Mouse (Mus musculus) testis, postnatal 14 days (tissue): ENCODE results near the gene Abtb2.
A peak's percentile ranks its signal among the peaks of the same experiment; 100 is the strongest.

ENCODE experiments used
- DNase-seq: peaks from one replicate; pipeline ENCODE4 v3.0.0; 2021; ENCODE audit warnings: low spot score

The Abtb2 gene

DNA sequence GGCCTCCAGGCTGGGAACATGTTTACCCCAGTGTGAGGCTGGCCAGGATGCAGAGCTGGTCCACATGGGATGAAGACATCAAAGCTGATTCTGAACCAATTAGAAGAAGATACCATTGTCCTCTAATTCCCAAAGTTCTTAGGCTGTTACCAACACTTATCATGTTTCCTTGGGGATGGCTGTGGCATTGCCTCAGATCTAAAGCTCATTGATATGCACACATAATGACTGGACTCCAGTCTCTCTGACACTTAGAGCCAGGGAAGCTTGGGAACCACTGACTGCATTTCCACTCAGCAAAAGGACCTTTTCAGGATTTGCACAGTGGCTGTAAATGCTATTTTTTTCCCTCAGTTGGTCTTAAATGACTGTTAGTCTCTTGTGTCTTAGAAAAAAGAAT, 52.3 kb downstream of the Abtb2 start:
- no peak for DNase-seq

DNA sequence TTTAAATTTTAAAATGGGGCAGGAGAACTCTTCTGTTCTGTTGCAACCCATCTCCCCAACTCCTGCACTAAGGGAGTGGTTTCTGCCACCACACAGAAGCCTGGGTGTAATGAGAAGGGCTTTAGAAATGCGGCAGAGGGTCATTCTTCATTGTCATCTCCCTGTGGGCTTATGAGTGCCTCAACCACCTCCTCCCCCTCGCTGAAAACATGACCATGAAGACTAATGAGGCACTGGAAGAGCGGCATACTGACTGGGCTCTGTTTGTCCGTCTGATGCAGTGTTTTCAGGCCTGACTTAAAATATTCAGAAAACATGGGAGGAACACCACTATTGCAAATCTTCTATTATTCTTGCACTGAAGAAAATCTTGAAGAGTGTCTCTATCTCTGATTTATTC, 56.8 kb downstream of the Abtb2 start:
- DNase-seq, result no peak

DNA sequence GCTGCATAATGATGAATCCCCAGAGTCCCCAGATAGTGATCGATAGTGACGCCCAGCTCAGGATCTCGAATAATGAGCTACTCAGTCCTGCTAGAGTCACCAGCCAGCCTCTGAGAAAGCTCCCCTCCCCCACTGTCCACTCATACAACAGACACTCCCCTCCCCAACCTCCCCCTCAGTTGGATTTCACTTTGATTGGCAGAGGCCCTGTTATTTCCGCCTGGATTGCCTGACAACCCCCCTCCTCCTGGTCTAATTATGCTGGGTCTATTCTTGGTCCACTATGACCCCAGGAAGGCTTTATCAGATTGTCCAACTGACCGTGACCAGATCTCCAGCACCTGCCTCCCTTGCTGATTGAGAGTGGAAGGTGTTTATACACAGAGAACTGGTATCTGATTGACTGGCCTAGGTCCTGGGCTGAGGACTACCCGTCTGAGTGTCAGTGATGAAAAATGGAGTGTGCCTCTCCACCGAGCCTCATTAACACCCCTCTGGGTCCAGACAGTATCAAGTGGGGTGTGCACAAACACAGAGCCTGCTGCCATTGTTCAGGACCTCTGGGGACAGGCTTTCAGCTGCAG, 59.3 kb downstream of the Abtb2 start:
- no peak for DNase-seq

DNA sequence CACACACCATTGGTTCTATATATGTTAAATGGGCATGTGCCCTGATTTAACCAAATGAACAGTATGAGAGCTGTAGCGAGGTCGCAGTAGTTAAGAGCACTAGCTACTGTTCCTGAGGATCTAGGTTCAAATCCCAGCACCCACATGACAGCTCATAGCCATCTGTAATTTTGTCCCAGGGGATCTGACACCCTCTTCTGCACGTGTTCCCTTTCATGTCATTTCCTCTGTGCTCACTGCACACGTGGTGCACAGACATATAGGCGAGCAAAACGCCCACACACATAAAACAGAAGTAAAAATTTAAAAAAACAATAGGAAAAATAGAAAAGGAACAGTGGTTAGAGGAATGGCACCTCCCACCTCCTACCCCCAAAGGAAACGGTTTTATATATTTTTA, 61.0 kb downstream of the Abtb2 start:
- no peak for DNase-seq

DNA sequence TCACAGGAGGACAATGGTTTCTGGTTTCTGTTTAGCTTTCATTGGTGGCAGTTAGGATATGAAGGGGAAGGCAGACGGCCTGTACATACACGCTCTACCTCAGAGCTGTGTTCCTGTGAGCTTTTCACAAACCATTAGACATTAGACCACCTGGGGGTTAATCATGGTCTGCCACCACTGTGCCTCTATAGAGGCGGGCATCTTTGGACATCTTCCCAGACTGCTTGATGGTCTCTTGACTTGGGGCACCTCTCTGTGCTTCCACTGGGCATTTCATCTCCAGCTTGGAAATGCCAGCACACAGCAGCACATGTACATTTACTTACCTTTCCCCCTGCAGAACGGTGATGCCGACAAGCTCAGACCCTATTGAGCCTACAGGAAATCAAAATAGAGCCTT, 63.8 kb downstream of the Abtb2 start:
- no peak for DNase-seq

DNA sequence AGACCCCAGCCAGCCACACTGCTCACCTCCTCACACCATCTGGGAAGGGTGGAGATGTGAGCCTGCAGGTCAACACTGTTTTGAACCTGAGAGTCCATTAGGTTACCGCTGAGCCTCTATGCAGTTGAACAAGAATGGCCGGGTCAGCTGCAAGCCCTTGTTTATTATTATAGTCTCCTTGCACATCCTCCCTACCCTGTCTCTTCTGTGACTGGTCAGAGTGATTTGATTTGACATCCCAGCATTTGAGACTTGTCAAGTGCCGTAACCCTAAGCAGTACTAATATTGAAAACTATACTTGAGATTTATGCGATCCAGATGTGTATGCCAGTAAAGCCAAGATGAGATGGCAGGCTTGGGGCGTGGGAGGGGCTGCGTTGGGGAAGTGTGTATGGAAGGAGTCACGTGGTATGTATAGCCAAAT, 65.2 kb downstream of the Abtb2 start:
- DNase-seq, result no peak

DNA sequence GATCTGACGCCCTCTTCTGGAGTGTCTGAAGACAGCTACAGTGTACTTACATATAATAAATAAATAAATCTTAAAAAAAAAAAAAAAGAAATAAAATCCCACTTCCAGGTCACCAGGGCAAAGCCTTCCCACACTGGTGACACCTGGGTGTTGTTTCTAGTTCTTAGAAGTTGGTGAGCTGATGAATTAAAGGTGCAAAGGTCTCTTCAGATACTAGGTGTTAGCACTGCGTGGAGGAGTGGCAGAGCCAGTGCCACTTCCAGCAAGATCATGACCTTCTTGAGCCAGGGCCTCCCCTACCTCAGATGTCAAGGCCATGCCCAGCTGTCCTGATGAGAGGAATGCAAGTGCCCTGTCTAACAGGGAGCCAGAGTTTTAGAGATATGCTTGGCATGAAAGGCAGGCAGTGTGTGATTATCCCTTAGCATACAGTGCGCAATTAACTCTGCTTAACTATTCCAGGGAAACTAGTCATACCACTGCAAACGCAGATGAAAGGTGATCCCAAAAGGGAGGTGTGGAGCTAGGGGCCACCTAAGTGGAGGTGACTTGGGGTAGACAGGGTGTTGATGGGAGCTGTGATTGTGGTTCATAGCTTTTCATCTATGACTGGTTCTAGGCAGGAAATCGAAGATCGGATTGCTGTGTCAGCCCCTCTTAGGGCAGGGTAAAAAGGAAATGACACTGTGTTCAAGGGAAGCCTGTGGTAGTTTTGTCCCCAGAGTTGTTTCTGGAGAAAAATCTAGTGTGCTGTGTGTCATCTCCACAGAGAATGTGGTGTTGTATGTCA, 66.2 kb downstream of the Abtb2 start:
- DNase-seq, result no peak

DNA sequence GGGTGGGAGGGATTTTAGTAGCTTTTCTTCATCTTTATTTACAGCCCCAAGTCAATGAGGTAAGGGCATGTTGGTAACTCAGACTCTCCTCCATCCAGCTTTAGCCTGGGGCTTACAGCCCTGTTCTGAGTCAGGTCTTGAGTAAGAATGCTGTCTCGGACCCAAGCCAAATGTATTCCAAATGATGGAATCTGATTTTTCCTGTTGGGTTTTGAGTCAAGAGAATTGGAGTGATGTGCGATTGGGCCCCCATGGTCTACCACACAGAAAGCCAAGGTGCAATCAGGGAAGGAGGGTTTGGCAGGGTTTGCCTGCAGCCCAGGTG, 66.8 kb downstream of the Abtb2 start:
- DNase-seq, result no peak

DNA sequence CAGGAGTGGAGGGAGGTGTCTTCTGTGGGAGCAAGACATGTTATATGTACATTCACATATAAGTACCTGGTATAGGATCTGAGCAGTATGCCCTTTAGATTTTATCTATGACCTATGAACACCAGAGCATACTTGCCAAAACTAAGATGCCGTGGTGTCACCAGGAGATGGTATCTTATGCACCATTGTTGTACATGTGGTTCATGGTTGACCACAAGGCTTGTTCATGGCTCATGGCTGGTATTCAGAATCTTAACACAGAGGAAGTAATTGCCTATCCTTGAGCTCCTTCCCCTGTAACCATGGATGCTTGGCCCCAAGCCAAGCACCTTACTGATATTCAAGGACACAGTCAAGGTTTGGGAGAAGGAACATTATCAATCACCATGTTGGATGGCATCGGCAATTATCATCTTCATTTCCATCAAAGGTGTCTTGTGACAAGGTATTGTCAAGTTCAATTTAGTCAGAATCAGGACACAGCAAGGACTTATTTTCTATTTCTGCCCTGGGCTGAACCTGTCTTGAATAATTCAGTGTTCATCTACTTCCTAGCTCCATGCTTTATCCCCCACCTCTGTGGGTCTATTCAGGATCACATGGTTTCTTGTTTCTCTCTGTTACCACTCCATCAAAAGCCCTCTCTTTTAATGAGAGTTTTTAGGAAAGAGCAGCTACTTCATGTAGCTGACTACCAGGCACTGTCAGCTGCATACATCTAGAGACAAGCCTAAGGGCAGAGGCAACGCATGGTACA, 69.8 kb downstream of the Abtb2 start:
- DNase-seq, result no peak

DNA sequence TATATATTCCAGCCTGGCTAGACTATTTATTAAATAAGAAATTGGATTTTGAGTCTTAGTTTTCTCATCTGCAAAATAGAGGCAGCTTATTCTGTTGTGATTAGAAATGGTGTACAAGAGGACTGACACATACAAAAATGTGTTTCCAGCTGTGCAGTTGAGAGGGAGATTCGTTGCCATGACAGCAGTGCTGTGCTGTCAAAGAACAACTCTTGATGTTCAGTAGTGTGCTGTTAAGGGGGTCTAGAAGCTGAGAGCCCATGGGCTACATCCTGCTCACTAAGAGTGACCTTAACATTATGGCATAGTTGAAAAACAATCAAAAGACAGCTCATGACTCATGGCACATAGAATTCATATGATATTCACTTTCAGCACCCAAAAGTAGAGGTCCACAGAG, 71.3 kb downstream of the Abtb2 start:
- no peak for DNase-seq

DNA sequence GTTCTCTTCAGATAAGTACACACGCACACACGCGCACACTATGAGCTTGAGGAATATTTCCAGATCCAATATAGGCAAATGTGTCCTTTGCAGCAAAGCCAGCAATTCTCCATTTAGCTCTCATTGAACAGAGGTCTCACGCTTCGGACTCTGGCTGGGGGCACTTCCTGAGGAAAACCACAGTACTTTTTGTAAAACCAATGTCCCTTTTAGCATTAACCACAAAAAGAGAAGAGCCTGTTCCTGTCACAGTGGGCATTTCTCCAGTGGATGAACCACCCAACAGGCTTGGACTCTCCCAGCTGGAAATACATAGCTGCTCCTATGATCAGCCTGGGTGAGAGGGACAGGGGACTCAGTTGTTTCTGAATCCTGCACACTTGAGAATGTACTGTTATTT, 71.8 kb downstream of the Abtb2 start:
- DNase-seq, result no peak

DNA sequence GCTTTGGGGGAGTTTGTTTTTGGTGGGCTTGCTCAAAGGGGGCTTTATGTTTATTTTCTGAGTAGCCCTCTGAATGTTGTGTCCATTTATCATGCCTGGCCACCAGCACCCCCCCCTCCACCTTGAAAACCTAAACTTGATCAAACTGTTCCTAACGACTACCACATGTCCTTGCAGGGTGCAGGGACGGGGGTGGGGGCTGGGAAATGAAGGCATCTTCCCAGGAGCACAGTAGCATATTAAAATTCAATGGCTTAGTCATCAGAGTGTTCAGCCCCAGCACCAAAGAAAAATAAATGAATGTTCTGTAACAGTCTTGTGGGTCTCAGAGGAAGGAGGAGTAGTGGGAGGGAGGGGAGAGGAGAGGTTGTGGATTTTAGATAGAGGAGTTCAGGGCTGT, 73.6 kb downstream of the Abtb2 start:
- peak; percentile 62 for DNase-seq

DNA sequence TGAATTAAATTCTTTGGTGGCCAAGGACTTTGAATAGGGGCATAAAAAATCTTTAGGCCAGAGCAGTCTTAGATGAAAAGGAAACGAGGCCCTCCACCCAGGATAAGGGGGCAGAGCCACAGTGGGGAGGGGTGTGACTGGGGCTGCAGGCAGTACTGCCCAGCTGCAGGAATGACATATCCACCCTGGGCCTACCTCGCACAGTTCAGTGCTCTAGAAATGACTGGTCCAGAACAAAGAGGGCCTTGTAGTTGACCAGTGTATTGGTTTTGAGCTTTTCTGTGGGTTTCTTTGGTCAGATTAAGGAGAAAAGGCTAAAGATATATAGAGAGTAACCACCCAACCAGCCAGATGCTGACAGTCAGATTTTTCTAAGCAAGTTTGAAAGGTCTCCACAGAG, 74.8 kb downstream of the Abtb2 start:
- DNase-seq, result no peak

DNA sequence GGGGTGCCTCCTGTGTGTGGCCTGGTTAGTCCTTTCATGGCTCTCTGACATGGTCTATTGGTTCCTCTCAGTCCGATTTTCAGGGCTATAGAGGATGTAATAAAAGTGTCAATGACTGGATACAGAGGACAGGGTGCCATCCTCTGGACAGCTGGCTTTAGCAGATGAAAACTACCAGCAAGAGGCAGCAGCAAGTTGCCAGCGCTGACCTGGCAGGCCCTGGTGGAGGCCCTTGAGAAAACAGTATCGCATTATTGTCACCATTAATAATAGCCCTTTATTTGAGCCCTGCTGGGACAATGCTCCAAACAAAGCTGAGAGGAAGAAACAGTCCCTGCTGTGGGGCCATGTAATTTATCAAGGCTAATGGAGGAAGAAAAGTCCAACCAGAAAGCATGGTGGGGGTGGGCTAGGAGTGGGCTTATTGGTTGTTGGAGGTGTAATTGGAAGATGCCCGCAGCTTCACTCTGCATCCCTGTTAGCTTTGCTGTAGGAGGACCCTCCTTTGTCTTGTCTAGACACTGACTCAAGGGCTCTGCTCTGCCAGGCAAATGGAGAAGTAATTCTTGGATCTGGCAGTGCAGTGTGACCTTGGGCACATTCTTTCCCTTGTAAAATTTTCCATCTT, 77.6 kb downstream of the Abtb2 start:
- peak; percentile 64 for DNase-seq

DNA sequence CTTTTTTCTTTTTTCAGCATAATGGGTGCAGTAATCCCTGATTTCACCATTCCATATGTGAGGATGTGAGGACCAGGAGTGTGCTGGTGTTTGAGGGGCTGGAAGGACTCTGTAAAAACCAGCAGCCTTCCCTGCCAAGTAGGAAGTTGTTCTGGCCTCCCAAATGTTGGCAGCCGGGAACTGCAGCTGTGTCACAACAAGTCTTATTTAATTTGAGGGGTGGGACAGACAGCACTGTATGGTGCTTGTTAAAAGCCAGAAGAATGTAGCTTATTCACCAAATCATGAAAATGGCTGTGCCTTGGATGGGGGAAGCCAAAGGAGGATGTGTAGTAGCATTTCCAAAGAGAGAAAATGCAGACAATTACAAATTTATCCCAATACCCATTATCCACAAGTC, 78.3 kb downstream of the Abtb2 start:
- DNase-seq, result no peak

DNA sequence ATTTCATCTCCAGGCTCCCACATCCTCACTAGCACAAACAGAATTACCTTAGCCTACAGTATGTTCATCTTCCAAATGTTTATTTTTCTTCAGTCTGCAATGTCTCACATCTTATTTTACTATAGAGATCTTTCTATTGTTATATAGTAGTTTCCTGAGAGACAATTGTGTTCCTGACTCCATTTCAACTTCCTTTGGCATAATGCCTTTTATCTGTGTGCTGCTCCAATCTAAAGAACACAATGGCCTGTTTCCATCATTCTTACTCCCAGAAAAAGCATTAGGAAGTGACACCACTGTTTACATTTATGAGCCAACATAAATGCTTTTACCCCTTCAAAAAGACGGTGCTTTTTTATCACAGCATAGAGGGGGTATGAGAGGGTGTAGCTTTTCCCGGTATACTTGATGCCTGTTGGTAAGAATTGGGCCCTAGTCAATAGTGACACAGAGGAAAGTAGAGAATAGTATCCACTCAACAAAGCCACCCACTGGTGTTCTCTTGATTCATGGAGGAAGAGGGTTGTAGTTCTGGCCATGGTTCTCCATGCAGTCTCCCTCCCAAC, 84.3 kb downstream of the Abtb2 start:
- no peak for DNase-seq

DNA sequence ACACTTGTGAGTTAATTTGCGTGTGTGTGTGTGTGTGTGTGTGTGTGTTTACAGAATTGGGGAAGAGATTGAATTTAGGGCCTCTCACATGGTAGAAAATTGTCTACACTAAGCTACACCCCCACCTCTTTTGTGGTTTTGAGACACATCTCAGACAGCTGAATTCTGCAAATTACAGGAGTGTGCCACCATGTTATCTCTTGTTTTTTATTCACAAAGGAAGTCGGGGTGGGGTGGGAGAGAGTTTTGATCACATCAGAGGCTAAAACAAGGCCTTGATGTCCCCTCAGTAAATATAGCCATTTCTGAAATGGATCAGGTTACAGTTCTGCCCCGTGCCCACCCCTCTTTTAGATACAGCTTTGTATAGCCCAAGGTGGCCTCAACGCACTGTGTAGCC, 86.0 kb downstream of the Abtb2 start:
- DNase-seq, result no peak

DNA sequence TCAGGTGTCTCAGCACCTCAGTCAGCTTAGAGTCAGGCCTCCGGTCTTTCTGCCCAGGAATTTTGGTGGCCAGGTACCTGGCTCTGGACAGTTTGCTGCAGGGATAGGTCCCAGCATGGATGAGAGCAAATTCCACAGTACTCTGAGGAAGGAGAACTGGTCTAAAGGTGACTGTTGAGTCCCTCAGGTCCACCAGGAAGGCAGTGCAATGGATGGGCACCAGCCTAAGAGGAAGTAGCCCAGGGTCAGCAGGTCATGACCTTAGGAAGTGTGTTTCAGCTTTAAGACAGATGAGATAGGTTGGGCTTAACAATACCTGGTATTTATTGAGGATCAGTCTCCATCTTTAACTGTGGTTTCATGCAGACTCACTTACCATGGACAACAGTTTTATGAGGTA, 88.9 kb downstream of the Abtb2 start:
- no peak for DNase-seq

DNA sequence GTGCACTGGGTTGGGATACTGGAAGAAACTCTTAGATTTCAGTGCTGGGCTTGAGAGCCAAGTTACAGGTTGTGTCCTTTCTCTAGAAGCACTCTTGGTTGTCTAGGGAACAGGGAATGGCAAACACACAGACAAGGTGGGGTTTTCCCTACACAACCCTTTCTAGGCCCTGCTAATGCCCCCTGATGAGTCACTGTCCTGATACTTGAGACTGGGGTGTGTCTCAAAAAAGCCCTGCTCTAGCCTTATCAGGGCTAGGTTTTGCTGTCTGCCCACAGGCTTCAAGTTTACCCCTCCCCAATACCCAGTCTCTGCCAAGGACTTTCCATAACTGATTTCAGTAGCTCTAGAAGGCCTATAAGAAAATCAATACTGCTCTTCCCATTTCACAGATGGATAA, 89.9 kb downstream of the Abtb2 start:
- DNase-seq, result no peak

DNA sequence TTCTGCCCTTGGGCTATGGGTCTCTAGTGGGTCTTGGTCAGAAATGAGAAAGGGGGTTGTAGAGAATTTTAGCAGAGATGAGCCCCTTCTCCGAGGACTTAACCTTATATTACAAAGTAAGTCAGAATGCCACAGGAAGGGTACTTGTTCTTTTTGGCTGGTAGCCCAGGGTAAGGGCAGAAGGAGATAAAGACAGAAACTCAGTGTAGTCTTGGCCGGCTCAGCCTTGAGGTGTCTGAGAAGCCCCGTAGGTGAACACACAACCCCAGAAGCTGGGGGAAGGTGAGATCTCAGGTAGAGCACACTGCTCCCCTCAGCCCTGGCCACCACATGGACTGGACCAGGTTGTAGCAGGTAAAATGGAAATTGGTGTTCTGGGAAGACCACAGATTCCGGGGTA, 93.1 kb downstream of the Abtb2 start:
- DNase-seq, result no peak

DNA sequence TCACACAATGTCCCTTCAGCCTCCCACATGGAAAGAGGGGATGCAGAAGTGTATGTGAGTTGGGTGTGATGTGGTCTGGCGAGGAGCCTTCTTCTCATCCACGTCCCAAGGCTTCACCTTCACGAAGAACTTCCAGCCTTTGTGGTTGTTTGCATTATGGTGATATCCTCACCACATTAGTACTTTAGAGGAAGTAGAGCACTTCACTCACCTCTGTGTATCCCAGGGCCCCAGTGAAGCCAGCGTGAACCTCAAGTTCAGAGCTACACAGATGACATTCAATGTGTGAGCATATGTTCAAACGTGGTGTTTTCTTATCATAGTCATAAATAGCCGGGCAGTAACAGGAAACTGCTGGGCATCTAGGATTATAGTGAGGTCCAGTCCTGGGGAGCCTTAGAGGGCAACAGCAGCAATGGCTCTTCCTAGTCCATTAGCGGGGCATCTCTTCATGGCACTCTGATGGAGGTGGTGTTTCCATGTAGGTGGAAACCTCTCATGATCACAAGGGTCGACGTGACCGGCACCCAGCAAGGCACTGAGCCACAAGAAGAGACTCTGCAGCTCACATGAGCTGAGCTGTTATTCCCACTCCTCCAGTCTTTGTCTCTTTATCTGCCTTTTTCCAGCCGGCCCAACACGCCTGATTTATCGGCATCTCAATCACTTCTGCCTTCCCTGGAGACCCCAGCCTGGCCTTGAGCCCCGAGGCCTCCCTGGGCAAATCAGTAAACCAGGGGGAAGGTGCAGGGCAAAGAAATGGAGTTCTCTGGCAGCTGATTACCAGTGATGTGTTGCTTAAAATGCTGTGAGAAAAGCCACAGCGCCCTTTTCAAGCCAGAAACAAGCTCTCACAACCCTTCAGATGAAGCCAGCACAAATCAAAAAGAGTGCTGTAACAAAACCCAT, 93.8 kb downstream of the Abtb2 start:
- DNase-seq, result no peak

DNA sequence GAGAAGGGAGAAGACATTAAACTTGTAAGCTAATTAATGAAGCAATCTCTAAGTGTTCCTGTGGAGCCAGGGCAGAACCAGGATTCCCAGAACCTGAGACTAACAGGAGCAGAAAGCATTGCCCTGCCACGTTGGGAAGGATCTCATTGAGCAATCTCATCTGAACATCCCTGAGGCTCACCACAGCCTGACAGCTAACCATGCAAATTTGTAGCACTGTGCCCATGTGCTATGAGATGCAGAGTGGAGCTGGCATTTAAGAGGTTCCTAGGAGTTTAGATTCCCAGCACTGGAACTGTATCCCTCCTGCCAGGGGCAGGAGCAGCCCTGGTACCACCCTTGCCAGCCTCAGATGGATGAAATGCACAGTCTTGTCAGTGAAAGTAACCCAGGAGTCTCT, 95.6 kb downstream of the Abtb2 start:
- DNase-seq, result no peak
